Mouse (Mus musculus) adrenal gland, adult 18-20 months (tissue): ENCODE results near the gene Fgfr2. TPM values are rescaled to one million over a fixed set of nuclear protein-coding genes. Genes with fewer than 3 reads are reported as not detected.
"Not testable (repeated sequence)": the region's sequence is repeated elsewhere in the genome, so short reads cannot be mapped to it uniquely, and the experiment has no call there.

Experiments
- DNase-seq, 2 experiments: peaks; one replicate each; pipeline ENCODE4 v3.0.0; 2021 to 2022; ENCODE audit warnings: low spot score in 2 of 2
- total RNA-seq, 2 experiments: library from RNA; stranded (reverse); gene quantifications; 1 replicate in 1 of 2; 2 replicates in 1 of 2; pipeline ENCODE4 v1.2.3; 2021

Gene Fgfr2
- total RNA-seq, 2 experiments from 2014 or later, result 294 to 308 TPM

GRCm38 (mm10) chr7:131471551-131471950 lies 1651.6 kb downstream of the Fgfr2 start:
- no peak for DNase-seq

GRCm38 (mm10) chr7:131469506-131469905 lies 1653.6 kb downstream of the Fgfr2 start:
- DNase-seq, result no peak

- no peak for DNase-seq
These were observed 1655.8 kb downstream of the Fgfr2 start for GRCm38 (mm10) chr7:131467312-131467711.

- no peak for DNase-seq
These were observed 1657.4 kb downstream of the Fgfr2 start for GRCm38 (mm10) chr7:131465735-131466134.

- no peak for DNase-seq
These were observed 1658.0 kb downstream of the Fgfr2 start for GRCm38 (mm10) chr7:131465117-131465601.

GRCm38 (mm10) chr7:131456714-131457113 lies 1666.4 kb downstream of the Fgfr2 start:
- DNase-seq, result no peak

- DNase-seq, result no peak
These were observed 1686.1 kb downstream of the Fgfr2 start for GRCm38 (mm10) chr7:131437051-131437450.

- DNase-seq, result no peak
These were observed 1688.9 kb downstream of the Fgfr2 start for GRCm38 (mm10) chr7:131434276-131434675.

- no peak for DNase-seq
These were observed 1690.9 kb downstream of the Fgfr2 start for GRCm38 (mm10) chr7:131432244-131432643.

- no peak for DNase-seq
These were observed 1695.8 kb downstream of the Fgfr2 start for GRCm38 (mm10) chr7:131427331-131427730.

- no peak for DNase-seq
These were observed 1698.2 kb downstream of the Fgfr2 start for GRCm38 (mm10) chr7:131424912-131425311.

GRCm38 (mm10) chr7:131417605-131418004 lies 1705.5 kb downstream of the Fgfr2 start:
- no peak for DNase-seq

GRCm38 (mm10) chr7:131416742-131417141 lies 1706.4 kb downstream of the Fgfr2 start:
- DNase-seq, result not testable (repeated sequence)

GRCm38 (mm10) chr7:131411941-131412270 lies 1711.2 kb downstream of the Fgfr2 start:
- DNase-seq, result no peak

- peak in 1 of 2 experiments; percentile 29 for DNase-seq
These were observed 1711.8 kb downstream of the Fgfr2 start for GRCm38 (mm10) chr7:131411221-131411940.

- DNase-seq, result peak; percentile 99 to 100
These were observed 1712.6 kb downstream of the Fgfr2 start, which contains the start of the genes Ikzf5 and Acadsb for GRCm38 (mm10) chr7:131410416-131411058. Ikzf5 (minus strand) TSS chr7:131410521. Acadsb (plus strand) TSS chr7:131410601.

- peak in 1 of 2 experiments; percentile 55 for DNase-seq
These were observed 1713.2 kb downstream of the Fgfr2 start for GRCm38 (mm10) chr7:131409988-131410385.

- DNase-seq, result peak in 1 of 2 experiments; percentile 15
These were observed 1713.7 kb downstream of the Fgfr2 start for GRCm38 (mm10) chr7:131409321-131409987.

- DNase-seq, result not testable (repeated sequence)
These were observed 1731.4 kb downstream of the Fgfr2 start for GRCm38 (mm10) chr7:131391761-131392160.

GRCm38 (mm10) chr7:131371880-131372651 lies 1751.1 kb downstream of the Fgfr2 start:
- DNase-seq, result no peak

- DNase-seq, result no peak
These were observed 1751.7 kb downstream of the Fgfr2 start for GRCm38 (mm10) chr7:131371470-131371860.
